Mouse (Mus musculus) intestine, embryonic 16.5 days (tissue): ENCODE data around the gene Ciart. TPM values are rescaled to one million over a fixed set of nuclear protein-coding genes. Genes with fewer than 3 reads are reported as not detected.
A peak's percentile ranks its signal among the peaks of the same experiment; 100 is the strongest.
"Not testable (repeated sequence)": the region's sequence is repeated elsewhere in the genome, so short reads cannot be mapped to it uniquely, and the experiment has no call there.

Source experiments
- ATAC-seq: fragments of 200-750 bp; cut with Nextera tagmentation; 2 replicates; pipeline ENCODE4 v1.8.0; 2017; ENCODE audit warnings: moderate TSS enrichment, moderate library complexity
- H3K27ac ChIP-seq: fragments of 300-500 bp; sonication (generic); 2 replicates; pipeline ENCODE4 v1.5.1; 2014; ENCODE audit warnings: mild to moderate bottlenecking, low read length
- H3K27me3 ChIP-seq: fragments of 300-500 bp; sonication (generic); replicated peaks from 2 replicates; pipeline ENCODE4 v1.6.1; 2014; ENCODE audit warnings: low read length, control low read depth, mixed read lengths; ENCODE audit not compliant: control insufficient read depth, insufficient read depth
- H3K36me3 ChIP-seq: fragments of 300-500 bp; sonication (generic); 2 replicates; pipeline ENCODE4 v1.6.1; 2014; ENCODE audit warnings: low read length, control low read depth; ENCODE audit not compliant: control insufficient read depth, insufficient read depth
- H3K4me1 ChIP-seq: fragments of 300-500 bp; sonication (generic); 2 replicates; pipeline ENCODE4 v1.6.1; 2014; ENCODE audit warnings: low read length, control low read depth, mixed read lengths; ENCODE audit not compliant: control insufficient read depth, insufficient read depth
- H3K4me2 ChIP-seq: fragments of 300-500 bp; sonication (generic); 2 replicates; pipeline ENCODE4 v1.6.1; 2014; ENCODE audit warnings: low read depth, low read length, control low read depth
- H3K4me3 ChIP-seq: fragments of 300-500 bp; sonication (generic); 2 replicates; pipeline ENCODE4 v1.5.1; 2014; ENCODE audit warnings: mild to moderate bottlenecking, low read length
- H3K9ac ChIP-seq: fragments of 300-500 bp; sonication (generic); 2 replicates; pipeline ENCODE4 v1.6.1; 2014; ENCODE audit warnings: low read depth, low read length
- H3K9me3 ChIP-seq: fragments of 300-500 bp; sonication (generic); 2 replicates; pipeline ENCODE4 v1.6.1; 2016; ENCODE audit warnings: low read length, control low read depth; ENCODE audit not compliant: control insufficient read depth
- WGBS: fragments of 180-500 bp; shearing (Covaris S2); extraction: QIAGEN DNeasy Blood & Tissue Kit; methylation state at CpG from one replicate; pipeline ENCODE4 v1.1.7; 2014; 5-methylcytosine and 5-hydroxymethylcytosine counted together
- polyA plus RNA-seq: library from polyadenylated mRNA; unstranded; fragments of >200 nt; fragmentation: Nextera tagmentation; extraction: Ambion mirVana; gene quantifications from 2 replicates; pipeline ENCODE4 v1.2.1, GENCODE M21; 2015

The Ciart gene
- polyA plus RNA-seq, 1 experiment from 2014 or later, result 7.6 TPM

DNA sequence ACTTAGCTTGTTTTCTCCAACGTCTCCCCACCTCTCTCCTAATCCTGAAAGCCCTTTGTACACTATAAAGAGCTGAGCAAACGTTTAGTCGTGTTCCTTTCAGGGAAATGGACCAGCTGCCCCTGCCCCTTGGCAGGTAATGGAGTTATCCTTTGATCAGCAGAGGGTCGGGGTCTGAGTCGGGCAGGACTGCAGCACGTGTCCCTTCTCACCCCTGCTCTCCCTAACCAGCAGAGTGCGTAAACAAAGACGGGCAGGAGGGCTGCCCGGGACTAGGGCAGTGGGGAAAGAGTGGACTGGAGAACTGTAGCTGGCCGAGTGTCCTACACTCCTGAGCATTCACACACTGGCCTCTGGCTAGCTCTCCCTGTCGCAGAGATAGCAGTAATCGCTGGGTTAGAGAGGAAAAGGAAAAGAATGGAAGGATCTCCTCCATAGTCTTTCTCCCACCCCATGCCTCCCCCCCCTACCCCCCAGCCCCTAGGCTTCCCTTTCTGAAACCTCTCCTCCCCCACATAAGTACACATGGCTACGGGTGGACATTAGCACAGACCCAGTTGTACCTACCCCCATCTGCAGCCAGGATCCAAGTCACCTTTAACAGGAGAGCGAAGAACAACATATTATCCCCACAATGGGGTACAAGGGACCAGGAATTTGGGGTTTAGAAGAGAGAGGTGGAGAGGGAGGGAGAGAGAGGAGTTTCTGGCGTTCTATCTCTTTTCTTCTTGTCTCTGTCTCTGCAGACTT is 21.9 kb upstream of the Ciart start:
- peak overlapping the region; percentile 29; the same call in 1 of the 2 replicates for H3K4me3 ChIP-seq
- peaks cover 19% of the 10 kb centered on the region for H3K4me1 ChIP-seq
- no peaks in the 10 kb centered on the region for H3K36me3 ChIP-seq
- no peak for ATAC-seq
- H3K9ac ChIP-seq, result no peak overlapping the region
- no peaks in the 10 kb centered on the region for H3K9me3 ChIP-seq
- H3K4me2 ChIP-seq, result peak overlapping the region; percentile 61; the same call in 1 of the 2 replicates
- 13% methylated on average over 15 of the region's 15 CpGs for WGBS
- H3K27me3 ChIP-seq, result no peaks in the 10 kb centered on the region
- no peak overlapping the region for H3K27ac ChIP-seq

GRCm38 (mm10) chr3:95902643-95903042 is 20.6 kb upstream of the Ciart start:
- H3K9ac ChIP-seq, result no peak overlapping the region
- H3K36me3 ChIP-seq, result no peaks in the 10 kb centered on the region
- no peaks in the 10 kb centered on the region for H3K27me3 ChIP-seq
- WGBS, result 35% methylated on average over 6 of the region's 6 CpGs
- H3K27ac ChIP-seq, result no peak overlapping the region
- ATAC-seq, result no peak
- no peak overlapping the region for H3K4me3 ChIP-seq
- no peaks in the 10 kb centered on the region for H3K9me3 ChIP-seq
- peaks cover 19% of the 10 kb centered on the region for H3K4me1 ChIP-seq
- H3K4me2 ChIP-seq, result no peak overlapping the region

DNA sequence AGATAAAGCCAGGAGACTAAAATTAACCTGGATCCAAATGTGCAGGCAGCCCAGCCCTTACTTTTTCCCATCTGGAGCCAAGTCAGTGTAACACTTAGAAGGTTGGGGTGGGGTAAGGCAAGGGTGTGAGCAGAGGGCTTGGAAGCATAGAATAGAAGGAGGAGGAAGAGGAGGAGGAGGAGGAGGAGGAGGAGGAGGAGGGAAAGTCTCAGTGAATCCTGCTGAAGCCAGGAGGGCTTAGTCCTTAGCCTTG is 20.2 kb upstream of the Ciart start:
- Histone ChIP-seq H3K4me2 (no peak overlapping the region), H3K27ac (no peak overlapping the region), H3K9ac (no peak overlapping the region), H3K36me3 (no peaks in the 10 kb centered on the region), H3K4me3 (no peak overlapping the region), H3K9me3 (no peaks in the 10 kb centered on the region), H3K27me3 (no peaks in the 10 kb centered on the region), H3K4me1 (peaks cover 19% of the 10 kb centered on the region)
- no peak for ATAC-seq

DNA sequence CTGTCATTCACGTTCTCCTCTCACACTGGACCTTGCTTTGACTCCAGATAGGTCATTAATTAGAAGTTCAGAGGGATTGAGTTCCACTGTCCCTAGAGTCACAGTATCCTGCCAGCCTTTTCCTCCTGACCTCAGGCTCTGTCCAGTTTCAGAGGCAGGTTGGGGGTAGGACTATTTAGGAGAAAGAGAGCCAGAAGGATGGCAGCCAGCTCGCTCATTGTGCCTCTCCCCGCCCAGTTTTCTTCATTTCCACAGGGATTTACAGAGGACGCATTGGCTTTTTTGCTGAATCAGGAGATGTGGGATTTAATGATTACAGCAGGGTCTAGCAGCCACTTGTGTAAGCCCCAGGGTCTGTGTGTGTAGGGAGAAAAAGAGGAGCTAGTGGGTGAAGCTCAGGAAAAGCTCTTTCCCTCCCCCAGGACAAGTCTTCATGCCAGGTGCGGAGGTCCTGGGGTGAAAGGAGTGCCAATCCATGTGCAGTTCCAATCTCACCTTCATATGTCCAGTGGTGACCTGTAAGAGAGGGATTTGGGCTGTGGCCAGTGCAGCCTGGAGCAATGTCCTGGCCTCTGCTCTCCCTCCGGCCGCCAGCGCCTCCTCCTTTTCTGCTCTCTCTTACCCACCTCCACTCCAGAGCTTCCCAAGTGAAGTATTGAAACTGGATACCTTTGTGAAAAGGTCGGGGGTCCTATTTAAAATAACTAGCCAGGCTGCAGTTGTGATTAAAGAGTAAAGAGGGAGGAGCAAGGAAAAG is 19.7 kb upstream of the Ciart start:
- Histone ChIP-seq H3K4me2 (no peak overlapping the region), H3K27ac (no peak overlapping the region), H3K27me3 (no peaks in the 10 kb centered on the region), H3K4me1 (peaks cover 16% of the 10 kb centered on the region), H3K9ac (no peak overlapping the region), H3K4me3 (no peak overlapping the region), H3K9me3 (no peaks in the 10 kb centered on the region), H3K36me3 (no peaks in the 10 kb centered on the region)
- no peak for ATAC-seq
- 69% methylated on average over 9 of the region's 9 CpGs for WGBS

DNA sequence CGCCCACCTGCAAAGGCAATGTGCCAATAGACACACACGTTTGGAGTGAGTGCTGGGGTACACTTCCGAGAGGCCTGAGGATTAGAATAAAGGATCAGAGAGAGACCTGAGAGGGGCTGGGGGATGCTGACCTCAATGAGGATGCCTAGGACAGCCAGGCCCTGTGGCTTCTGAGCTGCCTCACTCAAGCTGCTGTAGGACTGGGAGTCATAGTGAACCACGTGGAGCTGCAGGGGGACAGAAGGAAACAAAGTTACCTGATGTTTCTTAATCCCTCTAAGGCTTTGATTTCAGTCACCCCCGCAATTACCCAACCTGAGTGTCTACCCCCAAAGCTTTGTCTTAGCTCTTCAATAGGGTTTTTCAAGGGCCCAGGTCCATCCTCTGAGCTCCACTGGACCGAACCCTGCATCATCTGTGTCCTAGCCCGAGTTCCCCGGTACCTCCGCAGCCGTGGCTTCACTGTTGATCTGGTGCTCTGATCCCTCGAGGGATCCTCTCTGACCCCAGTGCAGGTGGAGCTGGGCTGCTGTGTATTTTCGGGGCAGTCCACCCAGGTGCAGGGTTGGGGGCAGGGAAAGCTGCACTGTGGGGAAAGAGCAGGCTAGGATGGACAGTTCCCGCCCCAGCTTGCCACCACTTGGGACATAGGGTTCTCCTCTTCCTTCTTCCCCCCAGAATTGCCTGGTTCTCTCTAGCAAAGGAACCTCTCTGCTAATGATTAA is 17.9 kb upstream of the Ciart start:
- Histone ChIP-seq H3K4me1 (peaks cover 11% of the 10 kb centered on the region), H3K4me2 (no peak overlapping the region), H3K4me3 (no peak overlapping the region), H3K27ac (no peak overlapping the region), H3K36me3 (no peaks in the 10 kb centered on the region), H3K9me3 (no peaks in the 10 kb centered on the region), H3K27me3 (no peaks in the 10 kb centered on the region), H3K9ac (no peak overlapping the region)
- WGBS, result 77% methylated on average over 13 of the region's 13 CpGs
- no peak for ATAC-seq

DNA sequence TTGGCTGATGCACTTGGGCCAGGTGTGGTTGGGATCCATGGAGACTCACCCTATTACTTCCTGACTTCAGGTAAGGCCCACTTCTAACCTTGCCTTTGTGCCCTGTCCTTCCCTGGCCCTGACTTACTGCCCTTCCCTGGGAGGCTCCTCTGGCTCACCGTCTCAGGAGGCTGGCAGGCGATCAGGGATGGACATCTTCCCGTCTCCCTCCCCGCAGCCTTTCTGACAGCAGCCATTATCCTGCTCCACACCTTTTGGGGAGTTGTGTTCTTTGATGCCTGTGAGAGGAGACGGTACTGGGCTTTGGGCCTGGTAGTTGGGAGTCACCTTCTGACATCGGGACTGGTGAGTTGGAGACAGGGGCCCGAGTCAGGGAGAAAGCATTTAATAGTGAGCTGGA is 13.4 kb upstream of the Ciart start:
- not testable (repeated sequence) for H3K4me2 ChIP-seq, ATAC-seq, H3K36me3 ChIP-seq, H3K9me3 ChIP-seq, H3K27me3 ChIP-seq, H3K4me3 ChIP-seq, H3K27ac ChIP-seq, H3K9ac ChIP-seq
- 86% methylated on average over 7 of the region's 7 CpGs for WGBS
- H3K4me1 ChIP-seq, result peaks cover 23% of the 10 kb centered on the region

GRCm38 (mm10) chr3:95894317-95895160 is 12.5 kb upstream of the Ciart start:
- peak overlapping the region; percentile 82 for H3K9ac ChIP-seq
- no peaks in the 10 kb centered on the region for H3K27me3 ChIP-seq
- H3K27ac ChIP-seq, result peak overlapping the region; percentile 82
- H3K4me2 ChIP-seq, result peak overlapping the region; percentile 64
- WGBS, result 8% methylated on average over 16 of the region's 16 CpGs
- peak; percentile 22 for ATAC-seq
- no peaks in the 10 kb centered on the region for H3K36me3 ChIP-seq
- H3K9me3 ChIP-seq, result no peaks in the 10 kb centered on the region
- peaks cover 23% of the 10 kb centered on the region for H3K4me1 ChIP-seq
- peak overlapping the region; percentile 71 for H3K4me3 ChIP-seq

DNA sequence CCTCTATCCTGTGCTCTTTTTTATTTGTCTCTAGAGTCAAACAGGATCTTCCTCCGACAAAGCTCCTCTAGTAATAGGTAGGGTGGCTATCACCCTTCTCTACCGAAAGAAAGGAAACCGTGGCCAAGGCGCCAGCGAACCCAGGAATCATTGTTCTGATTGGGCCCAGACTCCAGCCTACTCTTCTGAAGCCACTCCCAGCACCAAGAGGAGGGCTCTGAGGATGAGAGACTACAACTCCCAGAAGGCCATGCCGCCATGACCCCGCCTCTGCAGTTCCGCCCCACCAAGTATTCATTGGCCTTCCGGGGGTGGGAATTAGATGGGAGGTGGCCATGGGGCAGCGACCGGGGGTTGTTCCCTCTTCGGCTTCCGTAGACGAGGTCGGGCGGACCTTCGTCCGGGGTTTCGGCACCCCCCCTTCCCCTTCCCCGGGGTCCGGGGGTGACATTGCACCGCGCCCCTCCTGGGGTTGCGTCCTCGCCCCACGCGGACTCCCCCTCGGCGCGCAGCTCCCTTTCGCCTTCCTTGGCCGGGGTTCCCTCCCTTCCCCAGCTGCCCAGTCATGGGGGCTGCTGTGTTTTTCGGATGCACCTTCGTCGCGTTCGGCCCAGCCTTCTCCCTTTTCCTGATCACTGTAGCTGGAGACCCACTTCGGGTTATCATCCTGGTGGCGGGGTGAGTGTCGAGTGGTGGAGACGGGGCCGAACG is 11.7 kb upstream of the Ciart start, which contains the start of gene Aph1a:
TSS of gene Aph1a (plus strand) at position 364 of the 711 bp plus-strand sequence.
- H3K27me3 ChIP-seq, H3K36me3 ChIP-seq, H3K9me3 ChIP-seq: not testable (repeated sequence)
- H3K4me1 ChIP-seq, result peaks cover 23% of the 10 kb centered on the region
- peak within 1 kb of the TSS; percentile 71 for H3K4me3 ChIP-seq
- peak within 1 kb of the TSS; percentile 64 for H3K4me2 ChIP-seq
- peak within 1 kb of the TSS; percentile 85 for H3K27ac ChIP-seq
- peak; percentile 98 for ATAC-seq
- peak within 1 kb of the TSS; percentile 82 for H3K9ac ChIP-seq
- under 1% methylated on average over 25 of the region's 43 CpGs for WGBS
